Mouse (Mus musculus) neutrophil, adult 5-6 weeks (primary cell): ENCODE results near the gene Pigm. TPM values are rescaled to one million over a fixed set of nuclear protein-coding genes. Genes with fewer than 3 reads are reported as not detected.
A peak's percentile ranks its signal among the peaks of the same experiment; 100 is the strongest.

Experiments used
- ATAC-seq: fragments of 151-379, 151-347 bp; 2 replicates; pipeline ENCODE4 v1.8.0; 2017; ENCODE audit warnings: mild to moderate bottlenecking, moderate TSS enrichment; ENCODE audit not compliant: insufficient number of reproducible peaks, poor library complexity, low FRiP score, severe bottlenecking; ENCODE audit errors: extremely low read depth
- total RNA-seq: library from RNA; stranded (forward); fragments of 200-1000 nt; gene quantifications from 2 replicates; pipeline ENCODE4 v1.2.3, GENCODE M21; 2017

The Pigm gene
- total RNA-seq, 1 experiment from 2014 or later, result 27.8 TPM

DNA sequence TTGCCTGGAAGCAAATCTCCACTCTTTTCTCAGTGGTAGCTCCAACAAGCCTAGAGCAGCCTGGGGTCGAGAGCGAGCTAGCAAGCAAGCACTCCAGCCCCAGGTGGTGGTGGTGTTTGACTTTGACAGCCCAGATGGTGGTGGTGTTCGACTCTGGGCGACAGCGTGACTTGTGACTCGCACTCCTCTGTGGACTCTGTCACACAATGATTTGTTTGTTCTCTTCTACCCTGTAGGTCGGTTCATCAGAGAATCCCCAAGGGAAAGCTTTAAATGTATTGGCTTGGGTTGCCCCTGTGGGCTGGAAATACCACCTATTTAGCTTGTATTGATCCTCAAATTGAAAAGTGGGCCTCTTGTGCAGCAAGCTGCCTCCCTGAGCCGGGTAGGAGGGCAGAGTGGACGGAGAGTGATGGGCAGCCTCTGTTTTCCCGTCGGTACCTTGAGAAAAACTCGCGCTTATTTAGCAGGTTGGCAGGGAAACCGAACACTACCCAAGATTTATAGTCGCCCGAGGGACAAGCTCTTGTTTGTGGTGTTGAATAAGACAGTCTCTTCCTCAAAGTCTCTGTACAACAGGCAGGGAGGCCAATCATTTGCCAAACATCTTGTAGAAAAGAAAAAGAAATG, 29.8 kb downstream of the Pigm start:
- no peak for ATAC-seq

DNA sequence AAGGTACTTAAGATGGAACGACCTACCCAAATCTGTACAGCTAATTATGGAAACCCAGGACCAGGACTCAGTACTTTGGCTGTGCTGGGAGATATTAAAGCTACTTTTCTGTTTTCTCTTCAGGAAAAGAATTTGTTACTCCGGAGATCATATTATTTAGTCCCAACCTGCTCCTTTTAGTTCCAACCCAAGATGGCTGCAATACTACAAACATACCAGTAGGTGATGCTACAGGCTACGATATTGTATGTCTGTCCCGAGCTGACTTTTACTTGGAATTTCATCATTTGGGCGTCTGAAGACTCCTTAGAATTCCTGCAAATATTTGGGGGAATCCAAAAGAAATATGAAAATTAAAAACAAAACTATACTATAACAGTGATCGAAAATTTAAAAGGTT, 32.6 kb downstream of the Pigm start:
- peak; percentile 48; the same call in 1 of the 2 replicates for ATAC-seq

DNA sequence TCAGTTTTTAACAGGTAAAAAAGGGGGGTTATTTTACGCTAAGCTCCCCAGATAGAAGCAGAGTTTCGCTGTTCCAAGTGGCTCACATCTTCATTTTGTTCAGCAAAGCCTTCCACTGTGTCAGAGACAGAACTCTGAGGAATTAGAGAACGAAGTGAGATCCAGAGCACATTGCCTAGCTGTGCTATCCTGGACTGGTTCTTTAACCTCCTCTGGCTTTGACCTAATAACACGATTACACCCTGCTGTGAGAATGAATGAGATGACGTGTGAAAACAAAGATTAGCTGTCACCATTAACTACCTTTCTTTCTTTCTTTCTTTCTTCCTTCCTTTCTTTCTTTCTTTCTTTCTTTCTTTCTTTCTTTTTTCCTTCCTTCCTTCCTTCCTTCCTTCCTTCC, 33.1 kb downstream of the Pigm start:
- no peak for ATAC-seq

DNA sequence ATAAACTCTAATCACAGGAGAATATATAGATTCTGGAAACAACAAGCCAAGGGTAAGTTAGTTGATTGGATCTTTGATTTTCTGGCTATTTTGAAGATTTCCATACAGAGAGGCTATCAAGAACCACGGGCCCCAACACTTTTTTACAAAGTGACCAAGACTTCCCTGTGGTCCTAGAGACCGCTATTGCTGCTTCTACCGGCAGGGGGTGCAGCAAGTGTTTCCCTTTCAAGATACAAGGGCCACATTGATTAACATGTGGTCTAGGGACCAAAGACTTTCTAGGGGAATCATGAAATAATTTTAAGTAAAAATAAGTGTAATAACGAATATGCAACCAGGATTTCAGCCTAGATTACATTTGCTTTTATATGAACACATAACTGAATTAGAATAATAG, 34.5 kb downstream of the Pigm start:
- ATAC-seq, result peak; percentile 61; the same call in 1 of the 2 replicates

DNA sequence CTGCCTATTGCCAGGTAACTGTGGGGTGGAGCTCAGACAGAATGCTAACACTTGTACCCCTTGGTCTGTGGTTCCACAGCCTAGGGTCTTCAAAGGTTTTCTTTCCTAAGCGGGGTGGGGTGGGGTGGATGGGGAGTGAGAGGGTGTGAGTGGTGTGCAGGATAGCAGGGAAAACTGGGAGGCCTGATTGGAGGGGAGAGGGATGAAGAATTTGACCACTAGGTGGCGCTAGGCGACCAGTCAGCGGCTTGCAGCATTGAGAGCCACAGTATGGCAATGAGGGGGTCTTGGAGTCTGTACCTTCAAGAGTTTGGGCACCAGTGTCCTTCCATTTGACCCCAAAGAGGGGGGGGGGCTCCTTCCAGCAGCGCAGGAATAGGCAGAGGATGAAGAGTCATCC, 35.9 kb downstream of the Pigm start:
- ATAC-seq, result peak; percentile 59

DNA sequence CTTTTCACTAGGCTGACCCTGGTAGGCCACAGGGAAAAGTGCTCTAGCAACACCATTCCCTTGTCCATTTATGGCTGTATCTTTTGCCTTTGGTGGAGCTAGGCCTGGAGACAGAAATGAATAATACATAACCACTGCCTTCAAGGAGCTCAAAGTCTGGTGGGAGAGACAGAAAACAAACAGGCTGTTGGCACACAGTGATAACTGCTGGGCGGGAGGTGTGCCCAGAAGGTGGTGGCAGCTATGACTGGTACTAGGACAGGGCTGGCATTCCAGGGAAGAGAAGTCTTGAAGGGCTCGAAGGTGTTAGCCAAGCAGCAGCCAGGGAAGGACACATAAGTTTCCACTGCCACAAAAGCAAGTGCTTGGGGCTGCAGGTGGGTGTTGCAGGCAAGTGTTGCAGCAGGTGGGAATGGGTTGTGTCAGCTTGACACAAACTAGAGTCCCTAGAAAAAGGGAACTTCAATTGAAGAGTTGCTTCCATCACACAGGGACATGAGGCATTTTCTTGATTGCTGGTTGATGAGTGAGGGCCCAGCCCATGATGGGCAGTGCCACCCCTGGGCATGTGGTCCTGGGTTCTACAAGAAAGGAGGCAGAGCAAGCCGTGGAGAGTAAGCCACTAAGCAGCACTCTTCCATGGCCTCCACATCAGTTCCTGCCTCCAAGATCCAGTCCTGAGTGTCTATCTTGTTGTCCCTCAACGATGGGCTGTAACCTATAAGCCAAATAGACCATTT, 37.3 kb downstream of the Pigm start:
- ATAC-seq, result no peak

DNA sequence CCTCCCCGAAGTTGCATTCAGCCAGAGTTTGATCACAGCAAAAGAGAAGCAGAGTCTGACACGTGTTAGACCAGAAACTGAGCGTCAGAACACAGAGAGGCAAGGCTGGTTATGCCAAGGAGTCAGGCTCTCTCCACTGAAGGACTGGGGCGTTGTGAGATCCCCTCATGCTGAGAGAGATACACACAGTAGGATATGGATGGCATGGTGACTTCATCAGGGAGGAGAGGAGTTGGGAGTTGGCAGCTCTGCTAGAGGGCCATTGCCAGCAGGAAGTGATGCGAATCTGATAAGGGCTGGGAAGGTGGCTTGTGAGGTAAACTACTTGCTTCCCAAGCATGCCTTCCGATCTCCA, 37.9 kb downstream of the Pigm start:
- no peak for ATAC-seq

DNA sequence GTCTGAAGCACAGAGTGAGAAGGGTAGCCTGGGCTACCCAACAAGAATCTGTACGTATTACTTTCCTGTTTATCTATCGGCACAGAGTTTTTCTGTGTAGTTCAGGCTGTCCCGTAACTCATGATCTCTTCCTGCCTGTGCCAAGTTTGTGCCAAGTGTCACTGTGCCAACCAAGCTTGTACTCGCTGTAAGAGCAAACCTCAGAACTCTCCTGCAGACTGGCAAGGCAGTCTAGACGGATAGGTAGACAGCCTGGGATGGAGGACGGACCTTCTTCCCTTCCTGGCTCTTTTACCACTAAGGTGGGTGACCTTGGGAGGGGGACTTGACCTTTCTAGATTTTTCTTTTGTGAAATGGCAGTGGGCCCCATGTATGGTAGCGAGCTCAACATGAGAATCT, 38.7 kb downstream of the Pigm start:
- ATAC-seq, result no peak

DNA sequence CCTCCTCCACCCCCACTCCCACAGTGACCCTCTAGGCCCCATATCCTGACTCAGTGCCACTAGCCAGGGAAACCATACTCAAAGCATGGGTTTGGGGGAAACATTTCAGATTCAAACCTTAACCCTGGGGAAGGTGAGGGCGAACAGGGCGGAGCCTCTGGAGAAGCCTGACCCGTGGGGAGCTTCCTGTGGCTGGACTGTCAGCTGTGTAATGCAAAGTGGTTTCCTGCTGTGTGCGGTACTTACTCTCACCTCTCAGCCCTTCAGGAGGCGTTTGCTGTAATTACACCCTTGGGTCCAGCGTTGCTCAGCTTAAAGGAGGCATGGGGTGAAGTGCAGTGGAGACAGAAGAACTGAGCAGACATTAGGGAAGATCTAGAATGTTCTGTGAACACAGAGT, 41.8 kb downstream of the Pigm start:
- ATAC-seq, result peak; percentile 36; the same call in 1 of the 2 replicates

DNA sequence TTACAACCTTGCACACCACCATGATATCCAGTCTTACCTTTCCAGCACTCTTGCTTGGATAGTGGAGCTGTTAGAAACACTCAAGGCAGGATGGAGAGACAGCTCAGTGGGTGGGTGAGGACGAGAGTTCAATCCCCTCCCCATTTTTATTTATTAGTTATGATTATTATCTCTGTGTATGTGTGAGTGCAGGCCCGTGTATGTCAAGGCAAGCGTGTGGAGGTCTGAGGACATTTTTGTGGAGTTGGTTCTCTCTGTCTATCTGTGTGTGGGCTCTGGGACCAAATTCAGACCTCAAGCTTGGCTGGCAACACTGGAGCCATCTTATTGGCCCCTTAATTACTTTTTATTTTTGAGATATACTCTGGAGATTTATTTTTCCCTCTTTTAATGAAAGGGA, 42.3 kb downstream of the Pigm start:
- no peak for ATAC-seq

DNA sequence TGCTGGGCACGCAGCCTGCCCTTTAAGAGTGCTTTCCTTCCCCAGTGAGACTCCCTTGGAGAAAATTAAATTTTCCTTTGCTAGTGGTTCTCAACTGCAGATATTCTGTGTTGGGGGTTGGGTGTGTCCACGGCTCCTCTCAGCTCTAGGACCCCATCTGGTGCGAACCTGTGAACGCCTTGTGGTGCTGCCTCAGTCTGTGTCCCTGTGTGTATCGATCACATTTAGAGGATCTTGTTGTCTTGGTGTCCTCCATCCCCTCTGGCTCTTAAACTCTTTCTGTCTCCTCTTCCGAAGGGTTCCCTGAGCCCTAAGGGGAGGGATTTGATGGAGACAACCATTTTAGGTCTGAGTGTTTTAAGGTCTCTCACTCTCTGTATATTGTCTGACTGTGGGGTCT, 43.8 kb downstream of the Pigm start:
- ATAC-seq, result no peak

DNA sequence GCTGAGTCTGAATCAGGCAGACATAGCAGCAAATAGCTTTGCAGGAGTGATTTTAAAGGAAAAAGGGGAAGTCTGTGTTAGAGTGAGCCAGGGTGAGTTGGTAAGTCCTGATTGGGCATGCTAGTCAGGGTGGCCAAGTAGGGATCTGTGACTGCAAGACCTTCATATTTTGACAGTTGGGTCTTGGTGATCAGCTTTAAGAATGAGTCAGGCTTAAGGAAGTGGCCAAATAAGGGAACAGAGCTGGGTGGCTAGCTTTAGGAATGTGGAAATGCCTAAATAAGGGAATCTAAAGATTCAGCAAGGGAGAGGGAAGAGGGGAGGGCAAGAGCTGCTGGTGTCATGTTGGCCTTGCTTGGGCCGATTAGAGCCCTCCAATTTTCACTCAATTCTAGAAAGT, 47.0 kb downstream of the Pigm start:
- ATAC-seq, result no peak

DNA sequence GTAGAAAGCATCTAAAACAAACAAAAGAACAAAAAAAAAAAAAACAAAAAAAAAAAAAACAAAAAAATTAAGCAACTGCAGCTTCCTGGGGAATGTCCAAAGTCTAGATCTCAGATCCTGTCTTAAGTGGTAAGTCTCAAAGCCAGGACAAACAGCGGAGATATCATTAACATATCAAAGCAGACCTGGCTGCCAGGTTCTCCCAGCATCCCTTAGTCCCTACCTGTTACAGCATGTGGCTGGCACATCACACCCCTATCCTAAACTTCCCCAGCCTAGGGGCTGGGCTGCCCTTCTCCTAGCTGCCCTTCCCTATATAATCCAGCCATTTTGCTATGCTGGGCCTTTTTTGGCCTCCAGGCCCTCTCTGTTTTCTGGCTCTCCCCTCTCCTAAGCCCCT, 50.1 kb downstream of the Pigm start:
- no peak for ATAC-seq

DNA sequence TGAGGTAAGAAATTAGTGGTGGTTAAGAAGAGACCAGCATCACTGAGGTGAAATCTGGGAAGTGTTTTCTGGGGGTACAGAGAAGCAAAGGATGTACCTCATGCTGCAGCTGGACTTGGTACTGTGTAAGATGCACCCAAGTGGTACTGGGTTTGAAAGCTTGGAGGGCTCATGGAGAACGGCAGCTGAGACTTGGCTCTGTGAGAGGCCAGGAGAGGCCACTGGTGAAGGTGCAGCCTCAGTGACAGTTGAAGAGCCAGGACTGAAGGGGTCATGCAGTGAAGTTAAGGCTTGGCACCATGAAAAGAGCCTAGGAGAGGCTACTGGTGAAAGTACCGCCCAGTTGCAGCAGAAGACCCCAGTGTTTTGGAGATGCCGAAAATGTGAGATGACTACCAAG, 51.5 kb downstream of the Pigm start:
- ATAC-seq, result no peak

DNA sequence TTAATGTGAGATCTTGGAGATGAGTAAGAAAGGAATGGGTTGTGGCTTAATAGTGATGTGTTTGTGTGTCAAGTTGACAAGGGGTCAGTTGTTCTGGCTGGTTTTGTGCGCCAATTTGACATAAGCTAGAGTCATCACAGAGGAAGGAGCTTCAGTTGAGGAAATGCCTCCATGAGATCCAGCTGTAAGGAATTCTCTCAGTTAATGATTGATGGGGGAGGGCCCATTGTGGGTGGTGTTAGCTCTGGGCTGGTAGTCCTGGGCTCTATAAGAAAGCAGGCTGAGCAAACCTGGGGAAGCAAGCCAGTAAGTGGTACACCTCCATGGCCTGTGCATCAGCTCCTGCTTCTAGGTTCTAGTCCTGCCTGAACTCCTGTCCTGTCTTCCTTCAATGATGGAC, 52.3 kb downstream of the Pigm start:
- no peak for ATAC-seq

DNA sequence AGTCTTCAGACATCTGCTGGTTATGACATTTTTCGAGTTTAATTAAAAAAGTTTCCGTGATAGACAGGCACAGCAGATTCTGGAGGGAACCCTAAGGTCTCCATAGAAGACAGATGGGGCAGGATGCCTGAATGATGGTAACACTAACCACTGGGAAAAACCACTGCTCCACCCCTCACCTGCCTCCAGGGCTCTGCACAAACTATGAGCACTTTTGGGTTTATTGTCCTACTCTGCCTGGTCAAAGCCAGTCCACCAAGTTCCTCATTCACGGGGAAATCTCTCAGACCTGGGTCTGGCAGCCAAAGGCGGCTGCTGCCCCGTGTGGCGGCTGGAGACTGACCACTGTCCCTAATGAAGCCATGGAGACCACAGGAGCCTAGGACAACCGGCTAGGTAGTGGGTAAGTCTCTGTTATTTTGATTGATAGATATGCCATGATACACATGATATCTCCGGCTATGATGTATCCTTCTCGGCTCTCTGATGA, 54.4 kb downstream of the Pigm start:
- no peak for ATAC-seq

DNA sequence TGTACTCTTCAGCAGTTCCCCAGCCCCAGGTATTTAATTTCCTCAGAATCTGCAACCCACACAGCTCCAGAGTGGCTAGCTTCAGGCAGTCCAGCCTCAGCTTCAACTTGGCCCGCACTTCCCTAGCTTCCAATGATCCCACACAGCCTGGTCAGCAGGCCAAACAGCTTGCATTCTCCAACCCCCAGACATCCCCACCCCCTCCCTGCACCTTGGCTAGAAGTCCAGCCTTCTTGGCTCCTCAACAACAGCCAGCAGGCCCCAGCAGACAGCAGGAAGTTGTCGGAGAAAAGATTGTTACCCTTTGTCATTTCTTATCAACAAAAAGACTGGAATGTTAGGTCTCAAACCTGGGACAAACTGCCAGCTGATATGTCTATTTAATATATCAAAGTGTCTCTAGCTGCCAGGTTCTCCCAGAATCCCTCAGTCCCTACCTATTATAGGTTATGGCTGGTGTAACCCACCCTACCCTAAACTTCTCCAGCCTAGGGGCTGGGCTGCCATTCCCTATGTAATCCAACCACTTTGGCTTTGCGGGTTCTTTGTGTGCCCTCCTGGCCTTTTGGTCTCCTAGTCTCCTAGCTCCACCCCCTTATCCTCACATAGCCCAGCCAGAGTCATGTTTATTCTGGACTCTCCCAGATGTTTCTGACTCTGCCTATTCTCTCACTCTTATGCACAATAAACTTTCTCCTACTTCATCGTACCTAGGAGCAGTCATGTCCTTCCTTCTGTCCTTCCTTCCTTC, 55.7 kb downstream of the Pigm start:
- ATAC-seq, result no peak

DNA sequence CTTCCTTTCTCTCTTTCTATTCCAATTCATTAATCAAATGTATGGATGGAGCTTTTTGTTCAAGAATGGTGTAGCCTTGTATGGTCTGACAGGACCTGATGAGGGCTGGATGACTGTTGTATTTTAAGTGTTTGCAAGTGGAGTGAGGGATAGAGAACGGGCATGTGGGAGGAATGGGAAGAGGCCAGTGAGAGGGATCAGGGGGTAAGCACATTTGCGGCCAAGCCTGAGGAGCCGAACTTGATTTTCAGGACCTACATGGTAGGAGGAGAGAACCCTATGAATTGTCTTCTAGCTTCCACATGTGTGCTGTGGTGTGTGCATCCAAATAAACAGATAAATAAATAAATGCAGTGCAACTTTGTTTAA, 56.2 kb downstream of the Pigm start:
- ATAC-seq, result no peak

DNA sequence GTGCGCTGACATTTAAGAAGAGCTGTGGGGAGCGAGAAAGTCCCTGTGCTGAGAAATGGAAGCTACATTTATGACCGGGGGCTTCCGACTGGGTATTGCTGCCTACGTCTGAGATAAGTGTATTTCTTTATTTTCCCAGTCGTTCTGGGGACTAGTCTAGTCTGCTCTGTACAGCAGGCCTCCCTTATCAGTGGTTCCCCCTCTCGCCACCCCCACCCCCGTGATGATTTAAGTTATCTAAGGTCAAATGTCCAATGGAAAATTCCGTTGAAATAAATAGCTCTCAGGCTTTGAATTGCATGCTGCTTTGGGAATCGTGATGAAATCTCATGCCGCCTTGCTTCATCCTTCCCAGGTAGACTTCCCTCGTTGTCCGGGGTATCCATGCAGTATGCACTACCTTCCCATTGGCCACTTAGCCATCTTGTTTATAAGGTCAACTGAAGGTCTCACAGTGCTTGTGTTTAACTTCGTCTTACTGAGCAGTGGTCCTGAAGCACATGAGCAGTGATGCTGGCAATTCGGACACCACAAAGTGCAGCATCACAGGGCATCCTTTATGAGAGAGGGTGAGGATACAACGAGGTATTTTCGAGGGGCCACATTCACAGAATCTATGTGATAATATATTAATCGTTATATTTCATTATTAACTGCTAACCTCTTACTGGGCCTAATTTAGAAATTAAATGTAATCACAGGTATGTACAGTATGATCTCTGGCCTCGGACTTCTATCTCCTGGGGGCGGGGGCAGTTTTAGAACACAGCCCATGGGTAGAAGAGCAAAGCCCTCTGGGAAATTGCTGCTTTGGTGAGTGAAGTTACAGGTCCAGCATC, 56.9 kb downstream of the Pigm start:
- peak; percentile 35; the same call in 1 of the 2 replicates for ATAC-seq
